In the genomic region with DNA sequence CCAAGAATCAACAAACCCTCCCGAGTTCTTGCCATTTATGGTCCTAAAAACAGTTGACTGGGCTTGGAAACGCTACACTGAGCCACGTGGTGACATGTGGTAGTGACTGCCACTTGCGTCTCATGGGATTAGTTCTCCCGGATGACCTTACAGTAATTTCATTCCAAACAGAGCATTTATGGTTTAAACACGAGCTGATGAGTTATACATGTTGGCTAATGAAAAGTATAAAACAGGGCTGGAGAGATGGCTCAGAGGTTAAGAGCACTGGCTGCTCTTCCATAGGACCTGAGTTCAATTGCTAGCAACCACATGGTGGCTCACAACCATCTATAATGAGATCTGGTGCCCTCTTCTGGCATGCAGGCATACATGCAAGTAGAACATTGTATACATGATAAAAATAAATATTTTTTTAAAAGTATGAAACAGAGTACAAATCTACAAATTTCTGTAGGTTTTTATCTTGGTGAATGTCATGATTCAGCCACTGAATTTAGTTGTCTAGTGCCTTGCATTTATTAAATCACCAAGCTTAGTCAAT, we compare ENCODE assay signal across 20 mouse cellular contexts. TPM values are rescaled to one million over a fixed set of nuclear protein-coding genes. Genes with fewer than 3 reads are reported as not detected.
DNase-seq lines count a peak whose midpoint lies in the region; ATAC-seq and TF ChIP-seq lines count a peak whose summit lies in the region.
"Had no signal": no experiment of that assay in that cellular context is flagged by ENCODE, and none has a peak within 500 bp of the region (broad histone marks: within the 10 kb centered on the region; RNA-seq: fewer than 3 reads in every experiment).

No protein-coding gene starts in this region.

- no peak overlapping the region for H3K4me3 ChIP-seq in liver, postnatal 0 days (ENCODE audit: low read depth, low read length)
- no peak overlapping the region for H3K4me3 ChIP-seq in liver, embryonic 11.5 days (ENCODE audit: low read depth, low read length)
- H3K4me3 ChIP-seq: embryonic facial prominence, embryonic 12.5 days had no signal

- peaks cover 22% of the 10 kb centered on the region for H3K4me1 ChIP-seq in liver, postnatal 0 days (ENCODE audit: insufficient read depth)
- H3K4me1 ChIP-seq in liver, embryonic 11.5 days (replicated peaks; ENCODE audit: control insufficient read depth, insufficient read depth, low read length) = peaks cover 15% of the 10 kb centered on the region

- no peak for ATAC-seq in liver, postnatal 0 days
- ATAC-seq in liver, embryonic 11.5 days (replicated peaks; ENCODE audit: low FRiP score) = no peak

- H3K36me3 ChIP-seq in liver, postnatal 0 days (replicated peaks; ENCODE audit: insufficient read depth, low read length) = no peaks in the 10 kb centered on the region; the same call in 1 of the 2 replicates
- no peaks in the 10 kb centered on the region for H3K36me3 ChIP-seq in liver, embryonic 11.5 days (ENCODE audit: control insufficient read depth, insufficient read depth, low read length)
- H3K36me3 ChIP-seq: hindbrain, embryonic 13.5 days; neural tube, embryonic 13.5 days had no signal

- no peaks in the 10 kb centered on the region for H3K27me3 ChIP-seq in liver, postnatal 0 days (ENCODE audit: insufficient read depth, low read length)
- no peaks in the 10 kb centered on the region for H3K27me3 ChIP-seq in liver, embryonic 11.5 days (replicated peaks; ENCODE audit: control insufficient read depth, insufficient read depth, low read length)
- H3K27me3 ChIP-seq: embryonic facial prominence, embryonic 12.5 days had no signal

- intact Hi-C loops in left cerebral cortex, postnatal 10 days (cut with DNase I) = loop anchor here (5.0 to 10.0 kb wide), 3 partner anchors 148 to 528 kb away; partner anchors contain the start of gene Tmem132e

- no peak overlapping the region for H3K4me2 ChIP-seq in liver, postnatal 0 days (ENCODE audit: low read depth, low read length)
- no peak overlapping the region for H3K4me2 ChIP-seq in liver, embryonic 11.5 days

- TF ChIP-seq CTCF in liver, postnatal 0 days (IDR thresholded peaks at IDR 0.05; ENCODE audit: low read depth) = peak; percentile 51

- no peak overlapping the region for H3K9ac ChIP-seq in liver, postnatal 0 days (replicated peaks)
- H3K9ac ChIP-seq in liver, embryonic 11.5 days (ENCODE audit: low read depth, low read length) = no peak overlapping the region
- H3K9ac ChIP-seq: lung, embryonic 14.5 days had no signal

- no peaks in the 10 kb centered on the region for H3K9me3 ChIP-seq in liver, postnatal 0 days (ENCODE audit: low read length)
- H3K9me3 ChIP-seq in liver, embryonic 11.5 days (ENCODE audit: control insufficient read depth, low read length) = no peaks in the 10 kb centered on the region
- H3K9me3 ChIP-seq: embryonic facial prominence, embryonic 12.5 days; neural tube, embryonic 13.5 days had no signal

- 82% methylated on average over 6 of the region's 6 CpGs for WGBS in liver, postnatal 0 days (ENCODE audit: insufficient replicate concordance)
- WGBS in liver, embryonic 11.5 days = 79% methylated on average over 6 of the region's 6 CpGs

- peak; percentile 34 for DNase-seq in heart, adult 11 months
- DNase-seq in heart, adult 9 months (ENCODE audit: low spot score in 2 of 2) = no peak
- DNase-seq in liver, postnatal 0 days = no peak
- no peak for DNase-seq in liver, embryonic 11.5 days (ENCODE audit: low spot score)
- peak; percentile 63 for DNase-seq in ES-CJ7 (ENCODE audit: low read depth, low spot score)
- peak; percentile 20 for DNase-seq in naive thymus-derived CD4-positive, alpha-beta T cell, adult 2 months (ENCODE audit: low read depth)
- DNase-seq in left cerebral cortex, postnatal 10 days (ENCODE audit: extremely low spot score in 1 of 2, low spot score in 2 of 2) = no peak
- no peak for DNase-seq in adrenal gland, postnatal 14 days
- DNase-seq: adrenal gland, adult 2 months; cerebellum, adult 11-12 months; gastrocnemius, postnatal 25 days; kidney, adult 2 months; kidney, postnatal 36 days; layer of hippocampus, postnatal 36 days; lung, embryonic 14.5 days; thymus, postnatal 25 days had no signal

- no peak overlapping the region for H3K27ac ChIP-seq in liver, postnatal 0 days (ENCODE audit: low read depth)
- no peak overlapping the region for H3K27ac ChIP-seq in liver, embryonic 11.5 days (ENCODE audit: low read depth, low read length)
- H3K27ac ChIP-seq: embryonic facial prominence, embryonic 12.5 days; hindbrain, embryonic 13.5 days; neural tube, embryonic 13.5 days had no signal

- TF ChIP-seq EP300 in liver, postnatal 0 days (IDR thresholded peaks at IDR 0.05; ENCODE audit: low read depth) = no peak

RNA-seq across cellular contexts. Expression of gene Cct6b, which starts 1.8 kb away (rescaled TPM):
- 0.28 and 0.32 TPM in 2 replicates for polyA plus RNA-seq in liver, postnatal 0 days (2015; fragmentation: Nextera tagmentation; extraction: Ambion mirVana)
- 0.30 and 0.32 TPM in 2 replicates for polyA plus RNA-seq in liver, embryonic 11.5 days (2014; fragmentation: Nextera tagmentation; extraction: Ambion mirVana)
- not detected for total RNA-seq in left cerebral cortex, postnatal 10 days (2021)
- 0.59 and 0.64 TPM in 2 replicates for total RNA-seq in adrenal gland, postnatal 14 days (2021)
- total RNA-seq: common myeloid progenitor, adult 5-6 weeks had no signal

RNA-seq across cellular contexts. Expression of gene Zfp830, which starts 1.8 kb away (rescaled TPM):
- polyA plus RNA-seq in liver, postnatal 0 days (2015; fragmentation: Nextera tagmentation; extraction: Ambion mirVana) = 11.8 and 11.9 TPM in 2 replicates
- polyA plus RNA-seq in liver, embryonic 11.5 days (2014; fragmentation: Nextera tagmentation; extraction: Ambion mirVana) = 34.8 and 41.8 TPM in 2 replicates
- total RNA-seq in left cerebral cortex, postnatal 10 days (2021) = 10 to 100 TPM; 14.3 to 15.4 TPM
- 20.1 and 21.7 TPM in 2 replicates for total RNA-seq in adrenal gland, postnatal 14 days (2021)

RNA-seq across cellular contexts. Expression of gene Lig3, which starts 18.6 kb away (rescaled TPM):
- polyA plus RNA-seq in liver, postnatal 0 days (2015; fragmentation: Nextera tagmentation; extraction: Ambion mirVana) = 4.8 TPM in 2 replicates
- 29.6 and 31.7 TPM in 2 replicates for polyA plus RNA-seq in liver, embryonic 11.5 days (2014; fragmentation: Nextera tagmentation; extraction: Ambion mirVana)
- 10 to 100 TPM; 31.9 to 34.5 TPM for total RNA-seq in left cerebral cortex, postnatal 10 days (2021)
- 22.0 and 22.5 TPM in 2 replicates for total RNA-seq in adrenal gland, postnatal 14 days (2021)

Comparison
In these comparisons a context has a peak if more than half of its experiments do, and no peak if none do; other contexts are left out.
1. DNase-seq: peak in heart, adult 11 months (single experiment), ES-CJ7 (single experiment) and naive thymus-derived CD4-positive, alpha-beta T cell, adult 2 months (single experiment); none in heart, adult 9 months (0 of 2), liver, postnatal 0 days (single experiment), liver, embryonic 11.5 days (single experiment), left cerebral cortex, postnatal 10 days (0 of 2) and adrenal gland, postnatal 14 days (single experiment).